Mouse (Mus musculus) hindbrain, postnatal 0 days (tissue): ENCODE data around the gene Adipor2. TPM values are rescaled to one million over a fixed set of nuclear protein-coding genes. Genes with fewer than 3 reads are reported as not detected.

Source experiments
- ATAC-seq: fragments of 200-750 bp; cut with Nextera tagmentation; 2 replicates; pipeline ENCODE4 v1.8.0; 2017; ENCODE audit warnings: mild to moderate bottlenecking, moderate TSS enrichment, moderate library complexity
- DNase-seq: peaks from one replicate; pipeline ENCODE4 v3.0.0-alpha.2; 2015; ENCODE audit warnings: low spot score
- H3K27ac ChIP-seq: fragments of 300-500 bp; sonication (generic); 2 replicates; pipeline ENCODE4 v1.5.1; 2014; ENCODE audit warnings: mild to moderate bottlenecking
- H3K27me3 ChIP-seq: fragments of 300-500 bp; sonication (generic); 2 replicates; pipeline ENCODE4 v1.6.1; 2014; ENCODE audit warnings: low read length, mixed read lengths; ENCODE audit not compliant: insufficient read depth
- H3K36me3 ChIP-seq: fragments of 300-500 bp; sonication (generic); 2 replicates; pipeline ENCODE4 v1.6.1; 2014; ENCODE audit warnings: low read length, mixed read lengths; ENCODE audit not compliant: insufficient read depth
- H3K4me1 ChIP-seq: fragments of 300-500 bp; sonication (generic); 2 replicates; pipeline ENCODE4 v1.6.1; 2014; ENCODE audit warnings: antibody characterized with exemption, low read length, mixed read lengths; ENCODE audit not compliant: insufficient read depth
- H3K4me2 ChIP-seq: fragments of 300-500 bp; sonication (generic); 2 replicates; pipeline ENCODE4 v1.6.1; 2014; ENCODE audit warnings: low read depth, mild to moderate bottlenecking, low read length, moderate library complexity, mixed read lengths
- H3K4me3 ChIP-seq: fragments of 300-500 bp; sonication (generic); 2 replicates; pipeline ENCODE4 v1.5.1; 2014; ENCODE audit warnings: low read length
- H3K9ac ChIP-seq: fragments of 300-500 bp; sonication (generic); replicated peaks from 2 replicates; pipeline ENCODE4 v1.6.1; 2014; ENCODE audit warnings: mild to moderate bottlenecking, low read length, moderate library complexity, mixed read lengths
- H3K9me3 ChIP-seq: fragments of 300-500 bp; sonication (generic); 2 replicates; pipeline ENCODE4 v1.6.1; 2016; ENCODE audit warnings: low read length, mixed read lengths
- CTCF ChIP-seq: IDR thresholded peaks from 2 replicates; pipeline ENCODE4 v1.5.1; 2016; ENCODE audit warnings: antibody characterized with exemption, control low read depth, low read depth
- WGBS: fragments of 180-500 bp; shearing (Covaris S2); extraction: QIAGEN DNeasy Blood & Tissue Kit; methylation state at CpG from one replicate; pipeline ENCODE4 v1.1.7; 2014; 5-methylcytosine and 5-hydroxymethylcytosine counted together
- polyA plus RNA-seq: library from polyadenylated mRNA; unstranded; fragments of >200 nt; fragmentation: Nextera tagmentation; extraction: Ambion mirVana; gene quantifications from 2 replicates; pipeline ENCODE4 v1.2.1, GENCODE M21; 2015
- total RNA-seq: library from RNA; depleted of rRNA; stranded (reverse); fragments of >200 nt; gene quantifications from 2 replicates; pipeline ENCODE4 v1.2.3, GENCODE M21; 2014

The Adipor2 gene
- total and polyA plus RNA-seq, 2 experiments from 2014 or later = 30.8 to 41.8 TPM

- H3K27me3 ChIP-seq = no peaks in the 10 kb centered on the region
- WGBS = 83% methylated on average over 15 of the region's 15 CpGs
- TF ChIP-seq CTCF = no peak
Observed at GRCm38 (mm10) chr6:119414262-119415043, 3.1 kb downstream of the Adipor2 start.

DNA sequence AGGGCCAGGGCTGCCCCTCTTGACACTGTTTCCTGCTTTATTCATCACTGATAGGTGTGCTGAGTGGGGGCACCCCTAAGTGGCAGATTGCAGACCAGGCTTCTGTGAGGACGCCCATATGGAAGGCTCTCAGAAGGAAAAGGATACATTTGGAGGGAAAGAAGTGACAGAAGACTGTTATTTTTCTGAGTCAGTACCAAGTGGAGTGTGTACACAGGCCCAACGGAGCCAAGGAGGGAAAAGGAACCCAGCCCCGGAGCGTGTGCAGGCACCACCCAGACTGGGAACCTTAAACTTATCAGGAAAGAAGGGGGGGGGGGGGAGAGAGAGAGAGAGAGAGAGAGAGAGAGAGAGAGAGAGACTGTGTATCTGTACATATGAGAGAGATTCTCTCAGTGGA is 4.9 kb downstream of the Adipor2 start:
- Histone ChIP-seq H3K27ac (no peak overlapping the region), H3K9me3 (no peaks in the 10 kb centered on the region), H3K4me3 (no peak overlapping the region), H3K27me3 (no peaks in the 10 kb centered on the region), H3K36me3 (no peaks in the 10 kb centered on the region), H3K4me2 (no peak overlapping the region), H3K4me1 (no peaks in the 10 kb centered on the region), H3K9ac (no peak overlapping the region)
- ATAC-seq (no peak), DNase-seq (no peak)
- TF ChIP-seq CTCF = no peak
- 97% methylated on average over 4 of the region's 4 CpGs for WGBS

More at GRCm38 (mm10) chr6:119414262-119415043, 3.1 kb downstream of the Adipor2 start:
- Histone ChIP-seq H3K9ac (no peak overlapping the region), H3K36me3 (no peaks in the 10 kb centered on the region), H3K9me3 (no peaks in the 10 kb centered on the region), H3K4me3 (no peak overlapping the region), H3K4me2 (no peak overlapping the region), H3K4me1 (no peaks in the 10 kb centered on the region), H3K27ac (no peak overlapping the region)
- no peak for ATAC-seq
- no peak for DNase-seq

- H3K9me3 ChIP-seq = no peaks in the 10 kb centered on the region
- H3K36me3 ChIP-seq = no peaks in the 10 kb centered on the region
- no peaks in the 10 kb centered on the region for H3K27me3 ChIP-seq
- no peaks in the 10 kb centered on the region for H3K4me1 ChIP-seq
- no peak overlapping the region for H3K9ac ChIP-seq
- H3K27ac ChIP-seq = no peak overlapping the region
- no peak overlapping the region for H3K4me3 ChIP-seq
- no peak for TF ChIP-seq CTCF
- 87% methylated on average over 3 of the region's 3 CpGs for WGBS
- H3K4me2 ChIP-seq = no peak overlapping the region
- DNase-seq (no peak), ATAC-seq (no peak)
Observed at GRCm38 (mm10) chr6:119411511-119411910, 6.0 kb downstream of the Adipor2 start.

GRCm38 (mm10) chr6:119409766-119410165 is 7.7 kb downstream of the Adipor2 start:
- H3K9ac ChIP-seq = no peak overlapping the region
- no peak overlapping the region for H3K27ac ChIP-seq
- H3K4me2 ChIP-seq = no peak overlapping the region
- no peak overlapping the region for H3K4me3 ChIP-seq
- ATAC-seq (no peak), DNase-seq (no peak)
- 27% methylated on average over 1 of the region's 1 CpGs for WGBS
- H3K36me3 ChIP-seq = no peaks in the 10 kb centered on the region
- TF ChIP-seq CTCF = no peak
- H3K4me1 ChIP-seq = no peaks in the 10 kb centered on the region
- no peaks in the 10 kb centered on the region for H3K27me3 ChIP-seq
- H3K9me3 ChIP-seq = no peaks in the 10 kb centered on the region

- Histone ChIP-seq H3K27me3 (no peaks in the 10 kb centered on the region), H3K9ac (no peak overlapping the region), H3K4me1 (no peaks in the 10 kb centered on the region), H3K4me3 (no peak overlapping the region), H3K4me2 (no peak overlapping the region), H3K9me3 (no peaks in the 10 kb centered on the region), H3K36me3 (no peaks in the 10 kb centered on the region), H3K27ac (no peak overlapping the region)
- WGBS = 54% methylated on average over 9 of the region's 9 CpGs
- TF ChIP-seq CTCF = no peak
- ATAC-seq (no peak), DNase-seq (no peak)
Observed at GRCm38 (mm10) chr6:119408582-119408981, 8.9 kb downstream of the Adipor2 start.

DNA sequence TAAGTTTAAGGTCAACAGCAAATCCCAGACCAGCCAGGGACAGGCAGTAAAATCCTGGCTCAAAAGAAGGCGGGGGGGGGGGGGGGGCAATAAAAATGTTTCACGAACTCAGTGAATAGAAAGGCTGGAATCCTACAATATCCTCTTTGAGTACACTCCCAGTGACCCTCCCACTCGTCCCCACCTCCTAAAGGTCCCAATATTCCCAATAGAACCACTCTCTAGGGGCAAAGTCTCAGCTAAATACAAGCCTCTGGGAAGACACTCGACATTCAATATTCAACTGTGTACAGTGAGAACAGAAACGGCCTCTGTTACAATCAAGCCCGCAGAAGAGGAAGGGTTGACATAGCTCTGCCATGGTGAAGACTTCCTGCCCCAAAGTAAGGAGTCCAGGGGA is 9.7 kb downstream of the Adipor2 start:
- no peak for TF ChIP-seq CTCF
- ATAC-seq (no peak), DNase-seq (no peak)
- Histone ChIP-seq H3K9me3 (no peaks in the 10 kb centered on the region), H3K9ac (no peak overlapping the region), H3K4me1 (no peaks in the 10 kb centered on the region), H3K4me3 (no peak overlapping the region), H3K36me3 (no peaks in the 10 kb centered on the region), H3K27me3 (no peaks in the 10 kb centered on the region), H3K27ac (no peak overlapping the region), H3K4me2 (no peak overlapping the region)
- 58% methylated on average over 5 of the region's 6 CpGs for WGBS

GRCm38 (mm10) chr6:119406528-119406927 is 11.0 kb downstream of the Adipor2 start:
- Histone ChIP-seq H3K9me3 (no peaks in the 10 kb centered on the region), H3K4me1 (no peaks in the 10 kb centered on the region), H3K27ac (no peak overlapping the region), H3K4me3 (no peak overlapping the region), H3K27me3 (no peaks in the 10 kb centered on the region), H3K9ac (no peak overlapping the region), H3K36me3 (no peaks in the 10 kb centered on the region), H3K4me2 (no peak overlapping the region)
- TF ChIP-seq CTCF = no peak
- DNase-seq (no peak), ATAC-seq (no peak)
- 92% methylated on average over 8 of the region's 8 CpGs for WGBS
